Mouse (Mus musculus) liver, embryonic 15.5 days (tissue): ENCODE measurements around the gene Copz2. TPM values are rescaled to one million over a fixed set of nuclear protein-coding genes. Genes with fewer than 3 reads are reported as not detected.
A peak's percentile ranks its signal among the peaks of the same experiment; 100 is the strongest.
"Not testable (repeated sequence)": the region's sequence is repeated elsewhere in the genome, so short reads cannot be mapped to it uniquely, and the experiment has no call there.

Experiments used
- ATAC-seq: fragments of 200-750 bp; cut with Nextera tagmentation; 2 replicates; pipeline ENCODE4 v1.8.0; 2017; ENCODE audit warnings: moderate number of reproducible peaks, mild to moderate bottlenecking, moderate library complexity; ENCODE audit not compliant: insufficient read depth
- H3K27ac ChIP-seq: fragments of 300-500 bp; sonication (generic); replicated peaks from 2 replicates; pipeline ENCODE4 v1.5.1; 2015; ENCODE audit warnings: mild to moderate bottlenecking, inconsistent platforms
- H3K27me3 ChIP-seq: fragments of 300-500 bp; sonication (generic); 2 replicates; pipeline ENCODE4 v1.6.1; 2015; ENCODE audit warnings: mild to moderate bottlenecking, inconsistent platforms
- H3K36me3 ChIP-seq: fragments of 300-500 bp; sonication (generic); replicated peaks from 2 replicates; pipeline ENCODE4 v1.6.1; 2015; ENCODE audit warnings: moderate library complexity, mild to moderate bottlenecking, inconsistent platforms
- H3K4me1 ChIP-seq: fragments of 300-500 bp; sonication (generic); replicated peaks from 2 replicates; pipeline ENCODE4 v1.6.1; 2015; ENCODE audit warnings: inconsistent platforms
- H3K4me2 ChIP-seq: fragments of 300-500 bp; sonication (generic); 2 replicates; pipeline ENCODE4 v1.6.1; 2015; ENCODE audit warnings: moderate library complexity, mild to moderate bottlenecking, inconsistent platforms
- H3K4me3 ChIP-seq: fragments of 300-500 bp; sonication (generic); replicated peaks from 2 replicates; pipeline ENCODE4 v1.5.1; 2015; ENCODE audit warnings: mild to moderate bottlenecking, inconsistent platforms
- H3K9ac ChIP-seq: fragments of 300-500 bp; sonication (generic); 2 replicates; pipeline ENCODE4 v1.6.1; 2015; ENCODE audit warnings: moderate library complexity, mild to moderate bottlenecking, inconsistent platforms
- H3K9me3 ChIP-seq: fragments of 300-500 bp; sonication (generic); replicated peaks from 2 replicates; pipeline ENCODE4 v1.6.1; 2016; ENCODE audit warnings: inconsistent platforms
- WGBS: fragments of 180-500 bp; shearing (Covaris S2); methylation state at CpG from one replicate; pipeline ENCODE4 v1.1.7; 2015; ENCODE audit warnings: mixed read lengths; ENCODE audit not compliant: insufficient replicate concordance; 5-methylcytosine and 5-hydroxymethylcytosine counted together
- polyA plus RNA-seq: library from polyadenylated mRNA; unstranded; fragments of >200 nt; fragmentation: Nextera tagmentation; extraction: Ambion mirVana; gene quantifications from 2 replicates; pipeline ENCODE4 v1.2.1, GENCODE M21; 2015

Copz2 gene
- 21.1 and 21.4 TPM in 2 replicates for polyA plus RNA-seq

- H3K9ac ChIP-seq, result peak within 1 kb of the TSS; percentile 45; the same call in 1 of the 2 replicates
- peaks cover 45% of the 10 kb centered on the region for H3K27me3 ChIP-seq
- no peak within 1 kb of the TSS for H3K27ac ChIP-seq
- 2% methylated on average over 53 of the region's 60 CpGs for WGBS
- ATAC-seq, result peak; percentile 69
- H3K4me1 ChIP-seq, result peaks cover 12% of the 10 kb centered on the region
- no peaks in the 10 kb centered on the region for H3K36me3 ChIP-seq
- H3K4me3 ChIP-seq, result peak within 1 kb of the TSS; percentile 58
- H3K4me2 ChIP-seq, result peak within 1 kb of the TSS; percentile 69
- no peaks in the 10 kb centered on the region for H3K9me3 ChIP-seq
Measured at GRCm38 (mm10) chr11:96849681-96850467, at the start of gene Copz2. Copz2 (plus strand) TSS chr11:96849870.

GRCm38 (mm10) chr11:96805606-96806005 lies 44.1 kb upstream of the Copz2 start:
- Histone ChIP-seq H3K36me3 (peaks cover 95% of the 10 kb centered on the region), H3K4me3 (no peak overlapping the region), H3K27ac (no peak overlapping the region), H3K27me3 (no peaks in the 10 kb centered on the region), H3K9me3 (no peaks in the 10 kb centered on the region), H3K4me1 (no peaks in the 10 kb centered on the region), H3K4me2 (no peak overlapping the region), H3K9ac (no peak overlapping the region)
- ATAC-seq, result no peak
- 62% methylated on average over 5 of the region's 5 CpGs for WGBS

GRCm38 (mm10) chr11:96808066-96808465 lies 41.6 kb upstream of the Copz2 start:
- Histone ChIP-seq H3K9me3 (no peaks in the 10 kb centered on the region), H3K4me1 (no peaks in the 10 kb centered on the region), H3K27ac (no peak overlapping the region), H3K27me3 (no peaks in the 10 kb centered on the region), H3K4me3 (no peak overlapping the region), H3K36me3 (peaks cover 95% of the 10 kb centered on the region), H3K4me2 (no peak overlapping the region), H3K9ac (no peak overlapping the region)
- no peak for ATAC-seq
- 41% methylated on average over 1 of the region's 1 CpGs for WGBS

- Histone ChIP-seq H3K4me3 (no peak overlapping the region), H3K27me3 (no peaks in the 10 kb centered on the region), H3K36me3 (peaks cover 82% of the 10 kb centered on the region), H3K4me2 (no peak overlapping the region), H3K9me3 (no peaks in the 10 kb centered on the region), H3K27ac (no peak overlapping the region), H3K4me1 (no peaks in the 10 kb centered on the region), H3K9ac (no peak overlapping the region)
- 80% methylated on average over 6 of the region's 6 CpGs for WGBS
- no peak for ATAC-seq
Measured at GRCm38 (mm10) chr11:96809562-96810235, 40.0 kb upstream of the Copz2 start.

GRCm38 (mm10) chr11:96811188-96811587 lies 38.5 kb upstream of the Copz2 start:
- not testable (repeated sequence) for H3K9me3 ChIP-seq, H3K4me1 ChIP-seq, H3K4me2 ChIP-seq, H3K4me3 ChIP-seq, H3K9ac ChIP-seq, H3K27me3 ChIP-seq, ATAC-seq, H3K27ac ChIP-seq
- 83% methylated on average over 1 of the region's 1 CpGs for WGBS
- H3K36me3 ChIP-seq, result peaks cover 80% of the 10 kb centered on the region

- Histone ChIP-seq H3K9me3 (no peaks in the 10 kb centered on the region), H3K9ac (no peak overlapping the region), H3K4me3 (no peak overlapping the region), H3K27me3 (no peaks in the 10 kb centered on the region), H3K4me2 (no peak overlapping the region), H3K36me3 (peaks cover 83% of the 10 kb centered on the region), H3K4me1 (no peaks in the 10 kb centered on the region), H3K27ac (no peak overlapping the region)
- WGBS, result 80% methylated on average over 4 of the region's 4 CpGs
- ATAC-seq, result no peak
Measured at GRCm38 (mm10) chr11:96813455-96813854, 36.2 kb upstream of the Copz2 start.

- Histone ChIP-seq H3K4me1 (no peaks in the 10 kb centered on the region), H3K9me3 (no peaks in the 10 kb centered on the region), H3K36me3 (peaks cover 83% of the 10 kb centered on the region), H3K9ac (no peak overlapping the region), H3K4me3 (no peak overlapping the region), H3K27ac (no peak overlapping the region), H3K4me2 (no peak overlapping the region), H3K27me3 (no peaks in the 10 kb centered on the region)
- WGBS, result 89% methylated on average over 5 of the region's 5 CpGs
- no peak for ATAC-seq
Measured at GRCm38 (mm10) chr11:96813920-96814319, 35.8 kb upstream of the Copz2 start.

- Histone ChIP-seq H3K4me3 (no peak overlapping the region), H3K27me3 (no peaks in the 10 kb centered on the region), H3K4me1 (no peaks in the 10 kb centered on the region), H3K4me2 (no peak overlapping the region), H3K36me3 (peaks cover 83% of the 10 kb centered on the region), H3K9ac (no peak overlapping the region), H3K27ac (no peak overlapping the region), H3K9me3 (no peaks in the 10 kb centered on the region)
- 67% methylated on average over 2 of the region's 2 CpGs for WGBS
- no peak for ATAC-seq
Measured at GRCm38 (mm10) chr11:96814443-96814842, 35.2 kb upstream of the Copz2 start.

GRCm38 (mm10) chr11:96815895-96816294 lies 33.8 kb upstream of the Copz2 start:
- Histone ChIP-seq H3K27me3 (no peaks in the 10 kb centered on the region), H3K4me1 (no peaks in the 10 kb centered on the region), H3K9me3 (no peaks in the 10 kb centered on the region), H3K27ac (no peak overlapping the region), H3K4me2 (no peak overlapping the region), H3K9ac (no peak overlapping the region), H3K4me3 (no peak overlapping the region), H3K36me3 (peaks cover 83% of the 10 kb centered on the region)
- 90% methylated on average over 2 of the region's 2 CpGs for WGBS
- ATAC-seq, result no peak

- Histone ChIP-seq H3K4me2 (no peak overlapping the region), H3K4me3 (no peak overlapping the region), H3K27me3 (no peaks in the 10 kb centered on the region), H3K9me3 (no peaks in the 10 kb centered on the region), H3K9ac (no peak overlapping the region), H3K4me1 (no peaks in the 10 kb centered on the region), H3K36me3 (peaks cover 83% of the 10 kb centered on the region), H3K27ac (no peak overlapping the region)
- no peak for ATAC-seq
- WGBS, result 74% methylated on average over 1 of the region's 1 CpGs
Measured at GRCm38 (mm10) chr11:96816494-96816893, 33.2 kb upstream of the Copz2 start.

GRCm38 (mm10) chr11:96816979-96817378 lies 32.7 kb upstream of the Copz2 start:
- no peaks in the 10 kb centered on the region for H3K9me3 ChIP-seq

More at GRCm38 (mm10) chr11:96816979-96817378, 32.7 kb upstream of the Copz2 start:
- no peaks in the 10 kb centered on the region for H3K4me1 ChIP-seq
- H3K4me3 ChIP-seq, result no peak overlapping the region
- no peaks in the 10 kb centered on the region for H3K27me3 ChIP-seq
- no peak overlapping the region for H3K4me2 ChIP-seq
- H3K27ac ChIP-seq, result no peak overlapping the region
- peaks cover 83% of the 10 kb centered on the region for H3K36me3 ChIP-seq
- no peak for ATAC-seq
- H3K9ac ChIP-seq, result no peak overlapping the region
- 79% methylated on average over 5 of the region's 5 CpGs for WGBS
